Mouse (Mus musculus): Measurements from ENCODE around the gene Gtf3c5. TPM values are rescaled to one million over a fixed set of nuclear protein-coding genes. Genes with fewer than 3 reads are reported as not detected.

The Gtf3c5 gene
- polyA plus RNA-seq, 1 experiment: 10.3 TPM

GRCm38 (mm10) chr2:28530311-28530710 is 53.2 kb downstream of the Gtf3c5 start:
- Histone ChIP-seq H3K4me1 (peaks cover 97% of the 10 kb centered on the region), H3K27me3 (replicated peaks) (peaks cover 46% of the 10 kb centered on the region), H3K36me3 (replicated peaks; ENCODE audit: low read length) (no peaks in the 10 kb centered on the region), H3K9me3 (no peaks in the 10 kb centered on the region), H3K4me3 (replicated peaks) (no peak overlapping the region)
- TF ChIP-seq GATA1 (IDR thresholded peaks at IDR 0.05; ENCODE audit: borderline replicate concordance, low read length) (no peak), FLI1 (IDR thresholded peaks at IDR 0.05; ENCODE audit: low read length) (no peak)

- no peak for TF ChIP-seq FLI1 (IDR thresholded peaks at IDR 0.05; ENCODE audit: low read length)
- TF ChIP-seq GATA1 (IDR thresholded peaks at IDR 0.05; ENCODE audit: borderline replicate concordance, low read length): no peak
- no peaks in the 10 kb centered on the region for H3K9me3 ChIP-seq
- no peak overlapping the region for H3K4me3 ChIP-seq (replicated peaks)
Observed at GRCm38 (mm10) chr2:28529856-28530255, 53.7 kb downstream of the Gtf3c5 start.

GRCm38 (mm10) chr2:28528354-28528730 is 55.2 kb downstream of the Gtf3c5 start:
- TF ChIP-seq FLI1 (IDR thresholded peaks at IDR 0.05; ENCODE audit: low read length) (no peak), GATA1 (IDR thresholded peaks at IDR 0.05; ENCODE audit: borderline replicate concordance, low read length) (no peak)
- peaks cover 97% of the 10 kb centered on the region for H3K4me1 ChIP-seq
- H3K4me3 ChIP-seq (replicated peaks): no peak overlapping the region
- no peaks in the 10 kb centered on the region for H3K36me3 ChIP-seq (replicated peaks; ENCODE audit: low read length)
- peaks cover 26% of the 10 kb centered on the region for H3K27me3 ChIP-seq (replicated peaks)
- no peaks in the 10 kb centered on the region for H3K9me3 ChIP-seq

More at GRCm38 (mm10) chr2:28529856-28530255, 53.7 kb downstream of the Gtf3c5 start:
- peaks cover 97% of the 10 kb centered on the region for H3K4me1 ChIP-seq
- no peaks in the 10 kb centered on the region for H3K36me3 ChIP-seq (replicated peaks; ENCODE audit: low read length)
- peaks cover 41% of the 10 kb centered on the region for H3K27me3 ChIP-seq (replicated peaks)

GRCm38 (mm10) chr2:28527436-28528353 is 55.9 kb downstream of the Gtf3c5 start:
- Histone ChIP-seq H3K27me3 (replicated peaks) (peaks cover 26% of the 10 kb centered on the region), H3K9me3 (no peaks in the 10 kb centered on the region), H3K36me3 (replicated peaks; ENCODE audit: low read length) (no peaks in the 10 kb centered on the region), H3K4me1 (peaks cover 97% of the 10 kb centered on the region), H3K4me3 (replicated peaks) (no peak overlapping the region)
- TF ChIP-seq FLI1 (IDR thresholded peaks at IDR 0.05; ENCODE audit: low read length): no peak
- no peak for TF ChIP-seq GATA1 (IDR thresholded peaks at IDR 0.05; ENCODE audit: borderline replicate concordance, low read length)

- Histone ChIP-seq H3K36me3 (replicated peaks; ENCODE audit: low read length) (no peaks in the 10 kb centered on the region), H3K27me3 (replicated peaks) (peaks cover 23% of the 10 kb centered on the region), H3K4me1 (peaks cover 97% of the 10 kb centered on the region)
Observed at GRCm38 (mm10) chr2:28525943-28526876, 57.3 kb downstream of the Gtf3c5 start.

GRCm38 (mm10) chr2:28525219-28525942 is 58.2 kb downstream of the Gtf3c5 start:
- H3K27me3 ChIP-seq (replicated peaks): peaks cover 27% of the 10 kb centered on the region
- H3K36me3 ChIP-seq (replicated peaks; ENCODE audit: low read length): no peaks in the 10 kb centered on the region
- H3K9me3 ChIP-seq: no peaks in the 10 kb centered on the region
- peaks cover 95% of the 10 kb centered on the region for H3K4me1 ChIP-seq
- H3K4me3 ChIP-seq (replicated peaks): peak overlapping the region; percentile 89
- TF ChIP-seq GATA1 (IDR thresholded peaks at IDR 0.05; ENCODE audit: borderline replicate concordance, low read length) (no peak), FLI1 (IDR thresholded peaks at IDR 0.05; ENCODE audit: low read length) (no peak)

More at GRCm38 (mm10) chr2:28525943-28526876, 57.3 kb downstream of the Gtf3c5 start:
- no peak for TF ChIP-seq GATA1 (IDR thresholded peaks at IDR 0.05; ENCODE audit: borderline replicate concordance, low read length)
- TF ChIP-seq FLI1 (IDR thresholded peaks at IDR 0.05; ENCODE audit: low read length): no peak
- Histone ChIP-seq H3K4me3 (replicated peaks) (peak overlapping the region; percentile 89), H3K9me3 (no peaks in the 10 kb centered on the region)

- TF ChIP-seq FLI1 (IDR thresholded peaks at IDR 0.05; ENCODE audit: low read length) (no peak), GATA1 (IDR thresholded peaks at IDR 0.05; ENCODE audit: borderline replicate concordance, low read length) (no peak)
- Histone ChIP-seq H3K27me3 (replicated peaks) (peaks cover 24% of the 10 kb centered on the region), H3K4me1 (peaks cover 86% of the 10 kb centered on the region), H3K9me3 (no peaks in the 10 kb centered on the region), H3K4me3 (replicated peaks) (peak overlapping the region; percentile 68), H3K36me3 (replicated peaks; ENCODE audit: low read length) (no peaks in the 10 kb centered on the region)
Observed at GRCm38 (mm10) chr2:28524406-28524805, 59.1 kb downstream of the Gtf3c5 start.

GRCm38 (mm10) chr2:28523643-28524117 is 59.9 kb downstream of the Gtf3c5 start:
- peak overlapping the region; percentile 83 for H3K4me3 ChIP-seq (replicated peaks)
- peaks cover 81% of the 10 kb centered on the region for H3K4me1 ChIP-seq
- TF ChIP-seq GATA1 (IDR thresholded peaks at IDR 0.05; ENCODE audit: borderline replicate concordance, low read length): no peak
- TF ChIP-seq FLI1 (IDR thresholded peaks at IDR 0.05; ENCODE audit: low read length): no peak
- H3K9me3 ChIP-seq: no peaks in the 10 kb centered on the region
- H3K36me3 ChIP-seq (replicated peaks; ENCODE audit: low read length): no peaks in the 10 kb centered on the region
- H3K27me3 ChIP-seq (replicated peaks): peaks cover 27% of the 10 kb centered on the region

- TF ChIP-seq GATA1 (IDR thresholded peaks at IDR 0.05; ENCODE audit: borderline replicate concordance, low read length) (no peak), FLI1 (IDR thresholded peaks at IDR 0.05; ENCODE audit: low read length) (no peak)
- H3K27me3 ChIP-seq (replicated peaks): peaks cover 22% of the 10 kb centered on the region
- no peak overlapping the region for H3K4me3 ChIP-seq (replicated peaks)
- H3K36me3 ChIP-seq (replicated peaks; ENCODE audit: low read length): no peaks in the 10 kb centered on the region
- peaks cover 78% of the 10 kb centered on the region for H3K4me1 ChIP-seq
- H3K9me3 ChIP-seq: no peaks in the 10 kb centered on the region
Observed at GRCm38 (mm10) chr2:28522166-28522565, 61.4 kb downstream of the Gtf3c5 start.

Measured in megakaryocyte, embryonic 14.5 days (primary cell).